Mouse (Mus musculus) stomach, postnatal 0 days (tissue): Measurements from ENCODE around the gene Mgrn1. TPM values are rescaled to one million over a fixed set of nuclear protein-coding genes. Genes with fewer than 3 reads are reported as not detected.

Experiments used
- ATAC-seq: fragments of 200-750 bp; cut with Nextera tagmentation; 2 replicates; pipeline ENCODE4 v1.8.0; 2017; ENCODE audit not compliant: low FRiP score, low TSS enrichment
- DNase-seq: peaks from one replicate; pipeline ENCODE4 v3.0.0-alpha.2; 2016; ENCODE audit warnings: low spot score
- H3K27ac ChIP-seq: fragments of 300-500 bp; sonication (generic); replicated peaks from 2 replicates; pipeline ENCODE4 v1.5.1; 2014; ENCODE audit warnings: mild to moderate bottlenecking, control low read depth
- H3K27me3 ChIP-seq: fragments of 300-500 bp; sonication (generic); 2 replicates; pipeline ENCODE4 v1.6.1; 2014; ENCODE audit warnings: low read length; ENCODE audit not compliant: control insufficient read depth, insufficient read depth
- H3K36me3 ChIP-seq: fragments of 300-500 bp; sonication (generic); 2 replicates; pipeline ENCODE4 v1.6.1; 2014; ENCODE audit warnings: low read length, mixed read lengths; ENCODE audit not compliant: control insufficient read depth, insufficient read depth
- H3K4me1 ChIP-seq: fragments of 300-500 bp; sonication (generic); replicated peaks from 2 replicates; pipeline ENCODE4 v1.6.1; 2014; ENCODE audit warnings: antibody characterized with exemption; ENCODE audit not compliant: control insufficient read depth, insufficient read depth
- H3K4me2 ChIP-seq: fragments of 300-500 bp; sonication (generic); replicated peaks from 2 replicates; pipeline ENCODE4 v1.6.1; 2014; ENCODE audit warnings: low read depth, mild to moderate bottlenecking, control low read depth, moderate library complexity
- H3K4me3 ChIP-seq: fragments of 300-500 bp; sonication (generic); 2 replicates; pipeline ENCODE4 v1.5.1; 2014; ENCODE audit warnings: low read depth, low read length, control low read depth
- H3K9ac ChIP-seq: fragments of 300-500 bp; sonication (generic); 2 replicates; pipeline ENCODE4 v1.6.1; 2014; ENCODE audit warnings: mild to moderate bottlenecking, low read length, control low read depth, mixed read lengths
- H3K9me3 ChIP-seq: fragments of 300-500 bp; sonication (generic); 2 replicates; pipeline ENCODE4 v1.6.1; 2016; ENCODE audit warnings: low read length; ENCODE audit not compliant: control insufficient read depth
- CTCF ChIP-seq: IDR thresholded peaks from 2 replicates; pipeline ENCODE4 v1.5.1; 2016; ENCODE audit warnings: antibody characterized with exemption, low read depth, mild to moderate bottlenecking, moderate library complexity
- EP300 ChIP-seq: optimal IDR thresholded peaks from 2 replicates; pipeline ENCODE3; 2016; ENCODE audit warnings: antibody characterized with exemption
- WGBS: fragments of 180-500 bp; shearing (Covaris S2); extraction: QIAGEN DNeasy Blood & Tissue Kit; methylation state at CpG from one replicate; pipeline ENCODE4 v1.1.7; 2014; 5-methylcytosine and 5-hydroxymethylcytosine counted together
- polyA plus RNA-seq: library from polyadenylated mRNA; unstranded; fragments of >200 nt; fragmentation: Nextera tagmentation; extraction: Ambion mirVana; gene quantifications from 2 replicates; pipeline ENCODE4 v1.2.1, GENCODE M21; 2015

Gene Mgrn1
- polyA plus RNA-seq, 1 experiment from 2014 or later: 43.0 TPM

DNA sequence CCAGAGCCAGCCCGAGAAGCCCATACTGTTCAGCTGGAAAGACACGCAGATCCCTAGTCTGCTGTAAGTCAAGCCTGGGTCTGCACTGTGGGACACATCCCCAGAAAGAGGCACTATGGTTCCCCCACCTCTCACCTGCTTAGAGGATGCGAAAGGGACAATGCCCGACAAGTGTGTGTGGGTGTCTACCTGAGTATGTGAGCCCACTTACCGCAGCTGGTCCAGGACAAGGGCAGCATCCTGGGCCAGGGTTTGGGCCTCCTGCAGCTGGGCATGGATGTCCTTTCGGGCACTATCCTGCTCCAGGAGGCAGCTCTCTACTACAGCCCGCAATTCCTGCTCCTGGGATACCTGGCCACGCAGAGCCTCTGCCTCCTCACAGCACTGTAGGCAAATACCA, 56.8 kb downstream of the Mgrn1 start:
- peaks cover 31% of the 10 kb centered on the region for H3K36me3 ChIP-seq
- no peaks in the 10 kb centered on the region for H3K9me3 ChIP-seq
- 93% methylated on average over 8 of the region's 8 CpGs for WGBS
- H3K4me3 ChIP-seq: no peak overlapping the region
- TF ChIP-seq CTCF: no peak
- no peak for TF ChIP-seq EP300
- H3K27me3 ChIP-seq: no peaks in the 10 kb centered on the region
- no peak overlapping the region for H3K27ac ChIP-seq
- DNase-seq: no peak
- no peak for ATAC-seq
- no peak overlapping the region for H3K9ac ChIP-seq
- H3K4me2 ChIP-seq: no peak overlapping the region
- H3K4me1 ChIP-seq: peaks cover 6% of the 10 kb centered on the region; the same call in 1 of the 2 replicates

DNA sequence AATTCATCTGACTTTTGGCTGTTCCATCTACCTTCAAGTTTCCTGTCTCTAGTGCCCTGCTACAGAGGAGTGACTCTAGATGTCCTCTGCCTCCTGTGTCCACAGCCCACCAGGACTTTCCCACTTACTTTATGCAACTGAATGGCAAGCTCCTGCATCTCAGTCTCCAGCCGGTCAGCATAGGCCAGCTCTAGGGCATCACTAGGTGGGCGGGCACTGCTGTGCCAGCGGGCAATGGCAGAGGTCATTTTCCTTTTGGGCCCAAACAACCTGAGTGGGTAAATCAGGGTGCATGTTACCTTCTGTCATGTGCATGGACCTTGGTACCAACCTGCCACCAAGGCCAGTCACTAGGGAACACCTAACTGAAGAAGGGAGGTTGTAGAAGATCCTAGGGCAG, 57.4 kb downstream of the Mgrn1 start:
- no peak overlapping the region for H3K4me2 ChIP-seq
- TF ChIP-seq EP300 (no peak), CTCF (no peak)
- H3K27ac ChIP-seq: no peak overlapping the region
- H3K27me3 ChIP-seq: no peaks in the 10 kb centered on the region
- 88% methylated on average over 3 of the region's 3 CpGs for WGBS
- ATAC-seq (no peak), DNase-seq (no peak)
- H3K4me3 ChIP-seq: no peak overlapping the region
- H3K9ac ChIP-seq: no peak overlapping the region
- peaks cover 6% of the 10 kb centered on the region; the same call in 1 of the 2 replicates for H3K4me1 ChIP-seq
- H3K9me3 ChIP-seq: no peaks in the 10 kb centered on the region
- H3K36me3 ChIP-seq: peaks cover 35% of the 10 kb centered on the region

DNA sequence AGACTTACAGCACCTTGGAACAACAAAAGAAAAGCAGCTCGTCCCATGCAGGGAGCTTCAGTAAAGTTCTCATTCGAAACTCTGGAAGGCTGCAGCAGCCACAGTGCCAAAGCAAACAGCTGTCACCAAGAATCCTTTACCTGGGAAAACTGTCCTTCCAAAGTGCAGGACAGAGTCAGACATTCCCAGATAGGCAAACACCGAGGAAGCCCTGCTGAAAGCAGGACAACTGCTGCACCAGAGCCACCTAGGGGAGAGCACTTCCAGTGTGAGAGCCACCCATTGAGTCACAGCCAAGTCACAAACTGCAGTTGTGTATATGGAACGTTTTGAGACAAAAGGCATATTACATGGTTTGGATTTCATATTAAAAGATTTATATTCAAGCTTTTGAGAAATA, 59.4 kb downstream of the Mgrn1 start:
- H3K9me3 ChIP-seq: no peaks in the 10 kb centered on the region
- H3K4me3 ChIP-seq: no peak overlapping the region
- no peak for ATAC-seq
- no peaks in the 10 kb centered on the region for H3K4me1 ChIP-seq
- TF ChIP-seq CTCF (no peak), EP300 (no peak)
- H3K4me2 ChIP-seq: no peak overlapping the region
- 64% methylated on average over 4 of the region's 4 CpGs for WGBS
- no peak overlapping the region for H3K27ac ChIP-seq
- peaks cover 41% of the 10 kb centered on the region for H3K36me3 ChIP-seq
- no peaks in the 10 kb centered on the region for H3K27me3 ChIP-seq
- no peak for DNase-seq
- no peak overlapping the region for H3K9ac ChIP-seq

DNA sequence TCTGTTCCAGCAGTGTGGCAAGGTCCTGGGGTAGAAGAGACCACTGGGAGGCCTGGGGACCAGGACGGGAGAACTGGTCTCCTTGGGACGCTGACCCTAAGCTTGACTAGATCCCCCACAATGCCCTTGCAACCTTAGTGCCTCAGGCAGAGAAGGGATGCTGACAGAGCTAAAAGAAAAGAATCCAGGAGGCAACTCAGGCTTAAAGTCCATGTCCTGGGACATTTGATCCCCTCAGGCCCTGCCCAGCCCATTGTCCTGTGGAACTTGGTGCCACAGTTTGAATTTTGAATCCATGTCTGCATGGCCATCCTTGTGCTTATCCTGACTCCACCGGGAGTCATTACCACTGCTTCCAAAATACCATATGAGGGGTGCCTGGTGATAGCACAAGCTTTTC, 60.1 kb downstream of the Mgrn1 start:
- no peak overlapping the region for H3K4me3 ChIP-seq
- H3K27me3 ChIP-seq: no peaks in the 10 kb centered on the region
- 84% methylated on average over 3 of the region's 3 CpGs for WGBS
- peaks cover 41% of the 10 kb centered on the region for H3K36me3 ChIP-seq
- DNase-seq (no peak), ATAC-seq (no peak)
- no peak overlapping the region for H3K4me2 ChIP-seq
- TF ChIP-seq EP300 (no peak), CTCF (no peak)
- H3K27ac ChIP-seq: no peak overlapping the region
- H3K9me3 ChIP-seq: no peaks in the 10 kb centered on the region
- no peaks in the 10 kb centered on the region for H3K4me1 ChIP-seq
- no peak overlapping the region for H3K9ac ChIP-seq

DNA sequence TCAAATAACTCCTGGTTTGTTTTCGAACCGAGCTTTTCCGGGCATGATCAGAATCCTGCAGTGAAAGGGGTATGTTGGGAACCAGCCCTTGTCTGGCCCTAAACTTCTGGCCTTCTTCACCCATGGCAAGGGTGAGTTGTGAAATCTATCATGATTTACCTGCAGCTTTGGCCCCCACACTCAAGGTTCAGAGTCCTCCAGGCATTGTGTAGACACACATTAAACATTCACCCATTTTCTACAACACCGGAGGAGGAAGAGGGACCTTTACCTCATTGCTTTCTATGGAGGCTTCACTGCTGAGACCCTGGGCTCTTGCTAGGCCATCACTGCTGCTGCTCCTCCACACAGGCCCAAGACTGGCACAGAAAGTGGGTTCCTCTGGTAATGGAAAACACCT, 61.3 kb downstream of the Mgrn1 start:
- ATAC-seq (no peak), DNase-seq (no peak)
- H3K9ac ChIP-seq: no peak overlapping the region
- H3K4me3 ChIP-seq: no peak overlapping the region
- H3K27ac ChIP-seq: no peak overlapping the region
- TF ChIP-seq EP300 (no peak), CTCF (no peak)
- H3K27me3 ChIP-seq: no peaks in the 10 kb centered on the region
- 86% methylated on average over 4 of the region's 4 CpGs for WGBS
- no peaks in the 10 kb centered on the region for H3K9me3 ChIP-seq
- peaks cover 42% of the 10 kb centered on the region for H3K36me3 ChIP-seq
- H3K4me1 ChIP-seq: no peaks in the 10 kb centered on the region
- no peak overlapping the region for H3K4me2 ChIP-seq

DNA sequence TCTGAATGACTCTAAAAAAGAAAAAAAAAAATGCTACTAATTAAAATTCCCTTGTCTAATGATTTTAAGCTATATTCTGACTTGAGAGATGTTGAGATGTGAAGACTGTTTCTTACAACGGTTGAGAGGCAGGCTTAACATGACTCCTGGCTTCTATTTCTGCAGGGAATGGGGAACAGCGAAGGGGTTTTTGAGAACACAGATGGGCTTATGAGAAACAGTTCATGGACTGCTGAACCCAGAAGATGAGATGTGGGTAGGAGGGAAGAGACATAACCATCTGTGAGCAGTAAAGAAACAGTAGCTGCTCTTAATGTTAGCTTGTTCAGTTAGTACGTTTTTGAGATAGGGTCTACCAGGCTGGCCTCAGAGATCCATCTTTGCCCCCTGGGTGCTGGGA, 70.6 kb downstream of the Mgrn1 start:
- peaks cover 16% of the 10 kb centered on the region; the same call in 1 of the 2 replicates for H3K36me3 ChIP-seq
- no peak for DNase-seq

More for the DNA sequence above, 70.6 kb downstream of the Mgrn1 start:
- Histone ChIP-seq H3K4me1 (no peaks in the 10 kb centered on the region), H3K27ac (no peak overlapping the region), H3K4me2 (no peak overlapping the region), H3K9me3 (no peaks in the 10 kb centered on the region), H3K4me3 (no peak overlapping the region), H3K27me3 (no peaks in the 10 kb centered on the region), H3K9ac (no peak overlapping the region)
- TF ChIP-seq EP300 (no peak), CTCF (no peak)
- WGBS: 95% methylated on average over 3 of the region's 3 CpGs
- ATAC-seq: no peak
